Mouse (Mus musculus): ENCODE results near the gene Prrc2a.

Gene Prrc2a

GRCm38 (mm10) chr17:35164568-35165450 is at the start of gene Prrc2a:
TSS of gene Prrc2a (minus strand) at chr17:35164897.
- DNase-seq (ENCODE audit: low spot score): peak; percentile 99

GRCm38 (mm10) chr17:35213071-35213470 is 48.4 kb upstream of the Prrc2a start:
- no peak for DNase-seq (ENCODE audit: low spot score)

GRCm38 (mm10) chr17:35210593-35210992 is 45.9 kb upstream of the Prrc2a start:
- DNase-seq (ENCODE audit: low spot score): no peak

- no peak for DNase-seq (ENCODE audit: low spot score)
These were observed 45.3 kb upstream of the Prrc2a start for GRCm38 (mm10) chr17:35209785-35210535.

GRCm38 (mm10) chr17:35205380-35205769 is 40.7 kb upstream of the Prrc2a start:
- no peak for DNase-seq (ENCODE audit: low spot score)

- DNase-seq (ENCODE audit: low spot score): no peak
These were observed 40.0 kb upstream of the Prrc2a start, which contains the start of gene Lta for GRCm38 (mm10) chr17:35204494-35205379. TSS of gene Lta (minus strand) at chr17:35205351.

GRCm38 (mm10) chr17:35202442-35202841 is 37.7 kb upstream of the Prrc2a start:
- DNase-seq (ENCODE audit: low spot score): no peak

GRCm38 (mm10) chr17:35201787-35202186 is 37.1 kb upstream of the Prrc2a start, which contains the start of gene Tnf:
TSS of gene Tnf (minus strand) at chr17:35202007.
- peak; percentile 35 for DNase-seq (ENCODE audit: low spot score)

- no peak for DNase-seq (ENCODE audit: low spot score)
These were observed 36.4 kb upstream of the Prrc2a start for GRCm38 (mm10) chr17:35201128-35201527.

GRCm38 (mm10) chr17:35200398-35200797 is 35.7 kb upstream of the Prrc2a start:
- no peak for DNase-seq (ENCODE audit: low spot score)

GRCm38 (mm10) chr17:35198946-35199345 is 34.2 kb upstream of the Prrc2a start:
- DNase-seq (ENCODE audit: low spot score): no peak

- no peak for DNase-seq (ENCODE audit: low spot score)
These were observed 33.3 kb upstream of the Prrc2a start for GRCm38 (mm10) chr17:35198029-35198428.

- DNase-seq (ENCODE audit: low spot score): no peak
These were observed 32.4 kb upstream of the Prrc2a start for GRCm38 (mm10) chr17:35197126-35197525.

- no peak for DNase-seq (ENCODE audit: low spot score)
These were observed 31.6 kb upstream of the Prrc2a start for GRCm38 (mm10) chr17:35196321-35196641.

GRCm38 (mm10) chr17:35195631-35196320 is 31.1 kb upstream of the Prrc2a start:
- DNase-seq (ENCODE audit: low spot score): peak; percentile 80

GRCm38 (mm10) chr17:35194844-35195630 is 30.3 kb upstream of the Prrc2a start:
- no peak for DNase-seq (ENCODE audit: low spot score)

- DNase-seq (ENCODE audit: low spot score): no peak
These were observed 29.5 kb upstream of the Prrc2a start, which contains the start of gene Ltb for GRCm38 (mm10) chr17:35193881-35194843. TSS of gene Ltb (plus strand) at chr17:35194439.

GRCm38 (mm10) chr17:35192924-35193323 is 28.2 kb upstream of the Prrc2a start:
- no peak for DNase-seq (ENCODE audit: low spot score)

- no peak for DNase-seq (ENCODE audit: low spot score)
These were observed 27.0 kb upstream of the Prrc2a start for GRCm38 (mm10) chr17:35191723-35192122.

Measured in layer of hippocampus, adult 11-12 months (tissue).